Mouse (Mus musculus): ENCODE results near the gene Smc1a. TPM values are rescaled to one million over a fixed set of nuclear protein-coding genes. Genes with fewer than 3 reads are reported as not detected.

The Smc1a gene
- polyA plus RNA-seq, 1 experiment: 23.0 TPM

GRCm38 (mm10) chrX:152097572-152097971 is 81.3 kb downstream of the Smc1a start:
- no peak overlapping the region for H3ac ChIP-seq (ENCODE audit: control insufficient read depth, insufficient read length, low read depth)
- no peaks in the 10 kb centered on the region for H3K79me3 ChIP-seq (ENCODE audit: low read depth)
- no peaks in the 10 kb centered on the region for H3K27me3 ChIP-seq (ENCODE audit: control insufficient read depth, insufficient read depth, insufficient read length)
- H3K4me3 ChIP-seq (ENCODE audit: insufficient read depth, poor library complexity, severe bottlenecking): no peak overlapping the region
- H3K36me3 ChIP-seq (ENCODE audit: control insufficient read depth, insufficient read depth): no peaks in the 10 kb centered on the region
- H3K79me2 ChIP-seq (ENCODE audit: control insufficient read depth, insufficient read depth): no peaks in the 10 kb centered on the region
- TF ChIP-seq CTCF (IDR thresholded peaks at IDR 0.05; ENCODE audit: control insufficient read depth, insufficient read depth, insufficient read length) (no peak), CEBPB (IDR thresholded peaks at IDR 0.05; ENCODE audit: low read depth) (no peak), USF1 (IDR thresholded peaks at IDR 0.05; ENCODE audit: low read depth) (no peak), FOSL1 (IDR thresholded peaks at IDR 0.05; ENCODE audit: insufficient read depth, low read length, poor library complexity, severe bottlenecking) (no peak), MYOG (IDR thresholded peaks at IDR 0.05; ENCODE audit: control insufficient read depth, extremely low read depth, insufficient read length) (no peak), MYOD1 (IDR thresholded peaks at IDR 0.05; ENCODE audit: control insufficient read depth, insufficient read length, low read depth) (no peak), MAX (IDR thresholded peaks at IDR 0.05) (no peak)

Other genes with a start within 250 kb of the Smc1a start
- gene Huwe1, start 215.6 kb upstream of the Smc1a start, polyA plus RNA-seq (2012; fragmentation: generic; extraction: Trizol): 40.8 TPM
- 119 TPM for gene Hsd17b10, start 14.6 kb upstream of the Smc1a start, polyA plus RNA-seq (2012; fragmentation: generic; extraction: Trizol)
- gene Ribc1, start 133 bp upstream of the Smc1a start, polyA plus RNA-seq (2012; fragmentation: generic; extraction: Trizol): 0.71 TPM
- 6.9 TPM for gene Iqsec2, start 127.8 kb downstream of the Smc1a start, polyA plus RNA-seq (2012; fragmentation: generic; extraction: Trizol)
- 35.7 TPM for gene Kdm5c, start 216.6 kb downstream of the Smc1a start, polyA plus RNA-seq (2012; fragmentation: generic; extraction: Trizol)

All from C2C12 (cell line).